Mouse (Mus musculus): Measurements from ENCODE around the gene Ush2a.

Gene Ush2a

DNA sequence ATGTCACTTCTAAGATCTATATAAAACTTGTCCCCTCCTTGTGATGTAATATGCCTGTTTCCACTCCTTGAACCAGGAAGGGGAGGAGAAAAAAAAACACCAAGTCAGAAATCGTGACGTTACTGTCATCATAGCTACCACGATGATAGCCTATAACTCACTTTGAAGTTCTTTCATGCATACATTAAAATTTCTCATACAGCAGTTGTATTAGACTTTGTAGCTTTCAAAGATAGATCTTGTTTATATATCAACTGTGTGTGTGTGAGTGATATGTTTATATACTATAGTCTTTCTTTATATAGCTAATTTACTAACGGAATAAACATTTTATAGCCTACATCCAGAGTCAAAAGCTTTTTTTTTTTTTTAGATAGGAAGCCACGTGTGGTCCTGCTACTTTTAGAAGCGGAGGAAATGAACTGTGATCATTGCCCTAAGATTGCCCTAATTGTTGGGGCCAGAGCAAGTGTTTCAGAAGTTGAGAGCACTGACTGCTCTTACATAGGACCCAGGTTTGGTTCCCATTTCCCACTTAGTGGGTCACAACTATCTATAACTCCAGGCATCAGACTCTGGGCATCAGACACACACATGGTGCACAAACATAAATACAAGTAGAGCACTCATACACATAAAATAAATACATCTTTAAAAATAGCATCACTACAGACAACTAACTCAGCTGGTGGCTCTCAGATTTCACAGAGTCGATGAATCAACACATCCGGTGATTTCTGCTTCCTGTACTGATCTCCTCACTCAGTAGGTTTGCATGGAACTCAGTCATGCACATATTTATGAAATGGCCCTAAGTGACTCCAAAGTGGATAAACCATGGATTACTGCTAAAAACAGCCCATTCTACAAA, 413.1 kb downstream of the Ush2a start:
- DNase-seq, result no peak

DNA sequence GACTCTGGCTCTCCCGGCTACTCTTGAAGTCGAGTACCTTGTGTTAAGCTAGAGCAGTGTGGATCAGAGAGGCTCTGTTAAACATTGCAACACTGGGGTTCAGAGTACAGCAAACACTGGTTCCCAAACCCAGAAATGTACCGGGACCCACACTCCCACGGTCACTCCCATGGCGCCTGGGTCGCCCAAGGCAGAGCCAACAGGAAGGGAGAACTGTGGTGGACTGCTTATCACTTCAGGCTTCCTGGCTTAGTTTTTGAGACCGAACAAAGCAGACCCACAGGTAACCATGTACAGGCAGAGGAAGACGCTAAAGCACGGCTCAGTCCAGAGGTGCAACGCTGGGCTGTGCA, 413.7 kb downstream of the Ush2a start:
- DNase-seq, result no peak

- no peak for DNase-seq
These were observed 416.4 kb downstream of the Ush2a start for GRCm38 (mm10) chr1:188678189-188678588.

- DNase-seq, result no peak
These were observed 424.5 kb downstream of the Ush2a start for GRCm38 (mm10) chr1:188686362-188686761.

GRCm38 (mm10) chr1:188696295-188696694, 434.5 kb downstream of the Ush2a start:
- DNase-seq, result no peak

DNA sequence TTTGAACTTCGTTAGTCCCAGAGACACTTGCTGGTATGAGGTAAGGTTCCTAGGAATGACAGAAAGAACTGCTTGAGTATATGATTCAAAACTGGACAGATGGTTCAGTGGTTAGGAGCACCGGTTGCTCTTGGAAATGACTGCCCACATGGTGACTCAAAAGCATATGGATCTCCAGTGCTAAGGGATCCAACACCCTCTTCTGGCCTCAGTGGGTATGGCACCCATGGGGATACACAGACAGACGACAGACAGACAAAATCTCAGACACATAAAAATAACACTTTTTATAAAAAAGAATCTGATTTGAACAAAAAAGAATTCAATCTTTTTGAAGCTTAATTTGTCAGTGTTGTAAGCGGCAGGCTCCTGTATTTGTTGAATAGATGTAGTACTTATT, 446.4 kb downstream of the Ush2a start:
- peak in 1 of 2 experiments; percentile 44 for DNase-seq

DNA sequence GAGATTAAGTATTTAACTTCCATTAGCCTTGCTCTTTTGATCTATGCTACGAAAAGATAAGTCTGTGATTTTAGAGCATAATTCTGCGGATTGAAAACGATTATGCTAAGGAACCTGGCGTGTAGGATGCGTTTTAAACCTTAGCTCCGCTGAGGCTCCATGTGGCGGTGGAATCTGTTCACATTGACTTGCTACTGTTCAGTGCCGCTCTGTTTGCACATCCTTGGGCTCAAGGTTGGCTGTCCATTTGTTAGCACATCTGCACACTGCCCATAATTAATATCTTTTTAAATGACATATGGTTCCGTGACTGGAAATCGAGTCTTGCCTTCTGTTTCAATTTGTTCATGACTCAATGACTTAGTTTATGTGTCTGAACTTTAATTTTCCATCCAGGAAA, 446.9 kb downstream of the Ush2a start:
- no peak for DNase-seq

- DNase-seq, result peak; percentile 38 to 45
These were observed 452.3 kb downstream of the Ush2a start for GRCm38 (mm10) chr1:188714131-188714530.

GRCm38 (mm10) chr1:188714941-188715340, 453.1 kb downstream of the Ush2a start:
- peak; percentile 20 to 29 for DNase-seq

DNA sequence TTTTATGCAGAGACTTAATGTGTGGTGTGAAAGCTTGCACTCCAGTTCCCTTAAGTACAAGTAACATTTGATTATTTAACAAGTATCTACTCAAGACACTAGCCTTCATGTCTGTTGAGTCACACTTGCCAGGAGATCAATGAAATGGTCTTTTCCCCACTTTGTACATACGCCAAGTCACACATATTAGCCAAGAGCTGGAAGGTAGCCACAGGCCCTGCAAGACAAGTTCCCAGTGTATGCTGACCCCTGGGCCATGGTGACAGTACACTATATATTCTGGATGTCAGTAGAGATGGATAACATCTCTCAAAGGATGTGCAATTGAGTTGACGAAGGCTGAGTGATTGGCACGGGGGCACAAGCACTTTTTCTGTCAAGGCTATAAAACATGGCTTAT, 455.1 kb downstream of the Ush2a start:
- no peak for DNase-seq

- peak; percentile 24 to 32 for DNase-seq
These were observed 463.5 kb downstream of the Ush2a start for GRCm38 (mm10) chr1:188725122-188725995.

GRCm38 (mm10) chr1:188726937-188727336, 465.1 kb downstream of the Ush2a start:
- no peak for DNase-seq

DNA sequence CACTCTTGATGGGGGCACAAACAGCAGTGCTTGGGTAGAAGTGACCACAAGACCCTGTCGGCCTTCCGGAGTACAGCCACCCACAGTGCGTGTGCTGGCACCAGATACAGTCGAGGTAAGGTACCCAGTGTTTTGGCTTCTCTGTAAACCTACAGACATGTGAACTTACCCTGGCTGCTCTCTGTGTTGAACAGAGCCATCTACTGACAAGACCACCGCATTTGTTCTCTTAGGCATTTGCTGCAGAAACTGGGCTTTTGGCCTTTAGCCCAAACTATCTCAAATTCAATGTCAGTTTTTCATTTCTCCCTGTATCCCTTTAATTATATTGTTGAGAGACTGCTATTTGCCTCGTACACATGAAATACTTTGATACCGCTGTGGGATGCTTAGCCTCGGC, 466.8 kb downstream of the Ush2a start:
- DNase-seq, result peak; percentile 41 to 59

DNA sequence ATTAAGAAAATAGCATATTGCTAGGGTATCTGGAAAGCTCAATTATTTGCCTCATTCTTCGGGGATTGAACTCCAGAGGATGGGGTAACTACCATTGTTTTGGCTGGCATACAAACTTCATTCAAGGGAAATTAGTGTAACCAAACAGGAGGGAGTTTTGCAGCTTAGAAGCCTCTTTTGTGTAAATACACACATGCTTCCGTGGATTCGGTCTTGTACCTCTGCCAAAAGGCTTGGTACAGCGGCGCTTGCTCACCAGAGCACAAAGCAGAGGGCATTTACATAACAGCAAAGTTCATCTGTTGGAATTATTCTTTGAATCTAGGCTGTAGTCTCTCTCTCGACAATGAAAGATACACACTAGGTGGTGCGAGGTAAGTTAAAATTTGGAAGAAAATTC, 467.4 kb downstream of the Ush2a start:
- DNase-seq, result peak; percentile 37 to 54

- DNase-seq, result no peak
These were observed 473.0 kb downstream of the Ush2a start for GRCm38 (mm10) chr1:188734741-188735266.

DNA sequence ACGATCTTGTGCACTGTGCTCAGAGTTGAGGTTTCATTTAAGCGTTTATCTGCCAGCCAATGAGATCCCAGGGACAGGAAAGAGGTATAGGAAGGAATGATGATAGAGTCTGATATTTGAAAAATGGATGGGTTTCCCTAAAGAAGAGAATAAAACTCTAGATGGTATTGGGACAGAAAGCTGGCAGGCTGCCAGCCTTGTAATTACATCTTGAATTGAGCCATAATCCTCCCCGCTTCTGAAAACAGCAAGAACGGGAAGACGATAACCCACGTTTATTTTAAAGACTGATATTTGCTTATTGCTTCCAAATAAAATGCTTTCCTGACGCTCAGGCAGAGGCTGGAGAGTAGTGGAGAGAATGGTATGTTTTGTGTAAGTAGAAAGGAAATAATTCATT, 481.1 kb downstream of the Ush2a start:
- DNase-seq, result peak; percentile 11 to 23

GRCm38 (mm10) chr1:188755031-188755430, 493.2 kb downstream of the Ush2a start:
- DNase-seq, result no peak

GRCm38 (mm10) chr1:188760515-188760914, 498.7 kb downstream of the Ush2a start:
- no peak for DNase-seq

DNA sequence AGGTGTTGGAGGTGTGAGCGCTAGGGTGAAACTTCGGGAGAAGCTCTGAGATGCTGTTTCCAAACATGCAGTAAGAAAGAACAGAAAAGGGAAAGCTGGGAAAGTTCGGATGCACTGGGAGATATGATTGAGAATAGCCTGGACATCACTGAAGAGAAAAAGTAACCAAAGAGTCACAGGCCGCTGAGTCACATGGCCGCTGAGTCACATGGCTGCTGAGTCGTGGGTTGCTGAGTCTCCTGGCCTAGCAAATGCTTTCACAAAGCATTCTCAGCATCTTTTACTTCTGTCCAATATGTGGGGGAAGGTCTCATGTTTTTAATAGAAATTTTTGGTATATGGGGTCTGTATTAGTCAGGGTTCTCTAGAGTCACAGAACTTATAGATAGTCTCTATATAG, 500.6 kb downstream of the Ush2a start:
- DNase-seq, result no peak

- DNase-seq, result no peak
These were observed 501.9 kb downstream of the Ush2a start for GRCm38 (mm10) chr1:188763761-188764160.

DNA sequence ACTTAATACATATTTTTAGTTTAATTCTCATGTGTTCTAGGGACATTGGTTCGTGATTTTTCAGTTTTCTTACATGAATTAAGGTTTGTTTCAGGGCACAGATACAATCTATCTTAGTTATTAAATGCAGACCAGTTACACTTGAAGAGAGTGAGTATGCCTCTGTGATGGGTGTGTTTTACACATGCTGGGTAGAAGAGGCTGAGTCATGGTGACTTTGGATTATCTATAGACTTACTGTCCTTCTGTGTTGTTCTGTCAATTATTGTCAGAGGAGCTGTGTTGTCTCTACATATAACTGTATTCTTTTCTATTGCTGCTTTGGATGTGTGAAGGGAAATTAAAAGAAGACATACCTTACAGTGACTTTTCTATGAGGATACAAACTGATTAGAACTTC, 509.0 kb downstream of the Ush2a start:
- DNase-seq, result no peak

GRCm38 (mm10) chr1:188772516-188773229, 510.9 kb downstream of the Ush2a start:
- no peak for DNase-seq

GRCm38 (mm10) chr1:188773631-188774030, 511.8 kb downstream of the Ush2a start:
- DNase-seq, result no peak

Data from cerebellum, postnatal 14 days (tissue).